Mouse (Mus musculus): ENCODE data around the gene Tmem255b. TPM values are rescaled to one million over a fixed set of nuclear protein-coding genes. Genes with fewer than 3 reads are reported as not detected.

Gene Tmem255b
- polyA plus RNA-seq, 1 experiment, result 11.0 TPM

GRCm38 (mm10) chr8:13512677-13513076 lies 77.7 kb downstream of the Tmem255b start:
- Histone ChIP-seq H3K27me3 (ENCODE audit: control insufficient read depth, insufficient read depth, low read length) (no peaks in the 10 kb centered on the region), H3K4me3 (ENCODE audit: low read depth, low read length) (no peak overlapping the region), H3K4me1 (ENCODE audit: control insufficient read depth, insufficient read depth, insufficient read length, low read length) (peaks cover 19% of the 10 kb centered on the region; the same call in 1 of the 2 replicates), H3K27ac (ENCODE audit: insufficient read depth, low read depth, low read length) (no peak overlapping the region), H3K36me3 (ENCODE audit: control insufficient read depth, insufficient read depth, low read length) (no peaks in the 10 kb centered on the region)
- TF ChIP-seq CTCF (IDR thresholded peaks at IDR 0.05; ENCODE audit: extremely low read depth, insufficient read length, insufficient replicate concordance, low read depth, low read length) (no peak), POLR2A (IDR thresholded peaks at IDR 0.05; ENCODE audit: low read depth, low read length) (no peak)
- WGBS, result 32% methylated on average over 6 of the region's 6 CpGs

GRCm38 (mm10) chr8:13513556-13514370 lies 78.8 kb downstream of the Tmem255b start:
- no peak overlapping the region for H3K4me3 ChIP-seq (ENCODE audit: low read depth, low read length)
- no peaks in the 10 kb centered on the region for H3K27me3 ChIP-seq (ENCODE audit: control insufficient read depth, insufficient read depth, low read length)
- 84% methylated on average over 5 of the region's 5 CpGs for WGBS
- H3K36me3 ChIP-seq (ENCODE audit: control insufficient read depth, insufficient read depth, low read length), result no peaks in the 10 kb centered on the region
- H3K27ac ChIP-seq (ENCODE audit: insufficient read depth, low read depth, low read length), result no peak overlapping the region
- peaks cover 16% of the 10 kb centered on the region; the same call in 1 of the 2 replicates for H3K4me1 ChIP-seq (ENCODE audit: control insufficient read depth, insufficient read depth, insufficient read length, low read length)
- TF ChIP-seq POLR2A (IDR thresholded peaks at IDR 0.05; ENCODE audit: low read depth, low read length), result no peak
- TF ChIP-seq CTCF (IDR thresholded peaks at IDR 0.05; ENCODE audit: extremely low read depth, insufficient read length, insufficient replicate concordance, low read depth, low read length), result no peak

GRCm38 (mm10) chr8:13516011-13516442 lies 81.0 kb downstream of the Tmem255b start:
- Histone ChIP-seq H3K4me3 (ENCODE audit: low read depth, low read length) (no peak overlapping the region), H3K4me1 (ENCODE audit: control insufficient read depth, insufficient read depth, insufficient read length, low read length) (peaks cover 21% of the 10 kb centered on the region; the same call in 1 of the 2 replicates), H3K27ac (ENCODE audit: insufficient read depth, low read depth, low read length) (no peak overlapping the region), H3K27me3 (ENCODE audit: control insufficient read depth, insufficient read depth, low read length) (no peaks in the 10 kb centered on the region), H3K36me3 (ENCODE audit: control insufficient read depth, insufficient read depth, low read length) (no peaks in the 10 kb centered on the region)
- 10% methylated on average over 7 of the region's 7 CpGs for WGBS
- TF ChIP-seq POLR2A (IDR thresholded peaks at IDR 0.05; ENCODE audit: low read depth, low read length), result no peak
- TF ChIP-seq CTCF (IDR thresholded peaks at IDR 0.05; ENCODE audit: extremely low read depth, insufficient read length, insufficient replicate concordance, low read depth, low read length), result no peak

- peak overlapping the region; percentile 2; the same call in 1 of the 2 replicates for H3K27ac ChIP-seq (ENCODE audit: insufficient read depth, low read depth, low read length)
- TF ChIP-seq POLR2A (IDR thresholded peaks at IDR 0.05; ENCODE audit: low read depth, low read length) (no peak), CTCF (IDR thresholded peaks at IDR 0.05; ENCODE audit: extremely low read depth, insufficient read length, insufficient replicate concordance, low read depth, low read length) (no peak)
- no peak overlapping the region for H3K4me3 ChIP-seq (ENCODE audit: low read depth, low read length)
- no peaks in the 10 kb centered on the region for H3K36me3 ChIP-seq (ENCODE audit: control insufficient read depth, insufficient read depth, low read length)
- 27% methylated on average over 5 of the region's 5 CpGs for WGBS
- H3K4me1 ChIP-seq (ENCODE audit: control insufficient read depth, insufficient read depth, insufficient read length, low read length), result peaks cover 24% of the 10 kb centered on the region; the same call in 1 of the 2 replicates
- no peaks in the 10 kb centered on the region for H3K27me3 ChIP-seq (ENCODE audit: control insufficient read depth, insufficient read depth, low read length)
Measured at GRCm38 (mm10) chr8:13516728-13517127, 81.7 kb downstream of the Tmem255b start.

- H3K4me3 ChIP-seq (ENCODE audit: low read depth, low read length), result no peak overlapping the region
- 94% methylated on average over 6 of the region's 6 CpGs for WGBS
Measured at GRCm38 (mm10) chr8:13517284-13517781, 82.3 kb downstream of the Tmem255b start.

More at GRCm38 (mm10) chr8:13517284-13517781, 82.3 kb downstream of the Tmem255b start:
- TF ChIP-seq POLR2A (IDR thresholded peaks at IDR 0.05; ENCODE audit: low read depth, low read length) (no peak), CTCF (IDR thresholded peaks at IDR 0.05; ENCODE audit: extremely low read depth, insufficient read length, insufficient replicate concordance, low read depth, low read length) (no peak)
- Histone ChIP-seq H3K4me1 (ENCODE audit: control insufficient read depth, insufficient read depth, insufficient read length, low read length) (peaks cover 21% of the 10 kb centered on the region; the same call in 1 of the 2 replicates), H3K27me3 (ENCODE audit: control insufficient read depth, insufficient read depth, low read length) (no peaks in the 10 kb centered on the region), H3K36me3 (ENCODE audit: control insufficient read depth, insufficient read depth, low read length) (no peaks in the 10 kb centered on the region), H3K27ac (ENCODE audit: insufficient read depth, low read depth, low read length) (no peak overlapping the region)

Other genes starting within 250 kb of the Tmem255b start
- gene Grtp1, start 234.6 kb upstream of the Tmem255b start, polyA plus RNA-seq (2012; rRNA removed), result 22.5 and 58.8 TPM in 2 replicates
- gene Adprhl1, start 181.0 kb upstream of the Tmem255b start, polyA plus RNA-seq (2012; rRNA removed), result not detected in 2 replicates
- 7.0 and 8.7 TPM in 2 replicates for gene Dcun1d2, start 147.1 kb upstream of the Tmem255b start, polyA plus RNA-seq (2012; rRNA removed)
- 11.4 and 38.4 TPM in 2 replicates for gene Tmco3, start 147.0 kb upstream of the Tmem255b start, polyA plus RNA-seq (2012; rRNA removed)
- 13.3 and 22.7 TPM in 2 replicates for gene Tfdp1, start 96.4 kb upstream of the Tmem255b start, polyA plus RNA-seq (2012; rRNA removed)
- gene Atp4b, start 38.4 kb upstream of the Tmem255b start, polyA plus RNA-seq (2012; rRNA removed), result 0.06 and 0.13 TPM in 2 replicates
- not detected in 2 replicates for gene Grk1, start 30.1 kb upstream of the Tmem255b start, polyA plus RNA-seq (2012; rRNA removed)
- 42.6 and 58.3 TPM in 2 replicates for gene Gas6, start 59.3 kb downstream of the Tmem255b start, polyA plus RNA-seq (2012; rRNA removed)
- gene 1700029H14Rik, start 127.3 kb downstream of the Tmem255b start, polyA plus RNA-seq (2012; rRNA removed), result not detected in 2 replicates
- 8.5 and 13.1 TPM in 2 replicates for gene Rasa3, start 242.4 kb downstream of the Tmem255b start, polyA plus RNA-seq (2012; rRNA removed)

Measured in small intestine, adult 2 months (tissue).